Comparison of ENCODE assay signal across 1 mouse cellular context in the genomic region with DNA sequence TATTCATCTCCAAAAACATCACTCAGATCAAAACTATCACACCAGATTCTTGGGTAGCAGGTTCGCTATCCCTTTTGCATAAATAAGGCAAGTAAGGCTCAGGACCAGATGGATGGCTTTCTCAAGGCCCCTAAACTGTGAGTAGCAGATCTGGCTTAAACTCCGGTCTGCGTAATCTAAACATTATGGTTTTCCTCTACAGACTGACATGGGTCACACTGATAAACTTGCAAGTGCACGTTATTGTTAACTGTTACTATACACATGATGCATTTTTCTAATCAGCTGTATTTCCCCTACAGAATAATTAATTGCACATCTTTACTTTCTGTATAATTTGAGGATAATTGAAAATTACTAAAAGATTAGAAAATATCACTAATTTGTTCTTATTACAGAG.
A peak's percentile ranks its signal among the peaks of the same experiment; 100 is the strongest.
TF ChIP-seq lines count a peak whose summit lies in the region.

No protein-coding gene starts in this region.

TF ChIP-seq in MEL, 35 proteins besides CTCF, POLR2A, EP300 and RAD21 (continued from another document):
- TF ChIP-seq MXI1 (IDR thresholded peaks at IDR 0.05; ENCODE audit: low read depth, low read length) (peak; percentile 71; the same call in 1 of the 2 replicates), MAX (IDR thresholded peaks at IDR 0.05; ENCODE audit: low read length) (peak; percentile 74; the same call in 1 of the 2 replicates), ETS1 (IDR thresholded peaks at IDR 0.05; ENCODE audit: low read depth, low read length) (peak; percentile 98), SIN3A (IDR thresholded peaks at IDR 0.05; ENCODE audit: low read length) (peak; percentile 91)
